Mouse (Mus musculus) limb, embryonic 14.5 days (tissue): ENCODE data around the gene Ndn. TPM values are rescaled to one million over a fixed set of nuclear protein-coding genes. Genes with fewer than 3 reads are reported as not detected.

Source experiments
- ATAC-seq: fragments of 200-750 bp; cut with Nextera tagmentation; 2 replicates; pipeline ENCODE4 v1.8.0; 2017; ENCODE audit warnings: low read depth, moderate number of reproducible peaks, moderate TSS enrichment; ENCODE audit not compliant: low FRiP score
- DNase-seq: peaks from one replicate; pipeline ENCODE4 v3.0.0-alpha.2; 2015; ENCODE audit warnings: low spot score
- H3K27ac ChIP-seq: fragments of 300-500 bp; sonication (generic); replicated peaks from 2 replicates; pipeline ENCODE4 v1.5.1; 2014; ENCODE audit warnings: low read depth, mild to moderate bottlenecking, low read length, moderate library complexity, mixed read lengths
- H3K27me3 ChIP-seq: fragments of 300-500 bp; sonication (generic); 2 replicates; pipeline ENCODE4 v1.6.1; 2014; ENCODE audit warnings: low read length, mixed read lengths; ENCODE audit not compliant: control insufficient read depth, insufficient read depth
- H3K36me3 ChIP-seq: fragments of 300-500 bp; sonication (generic); 2 replicates; pipeline ENCODE4 v1.6.1; 2014; ENCODE audit warnings: mild to moderate bottlenecking, low read length, moderate library complexity, mixed read lengths; ENCODE audit not compliant: control insufficient read depth, insufficient read depth
- H3K4me1 ChIP-seq: fragments of 300-500 bp; sonication (generic); 2 replicates; pipeline ENCODE4 v1.6.1; 2014; ENCODE audit warnings: antibody characterized with exemption, low read length, mixed read lengths; ENCODE audit not compliant: control insufficient read depth, insufficient read depth
- H3K4me2 ChIP-seq: fragments of 300-500 bp; sonication (generic); replicated peaks from 2 replicates; pipeline ENCODE4 v1.6.1; 2014; ENCODE audit warnings: low read depth, mild to moderate bottlenecking, low read length, moderate library complexity; ENCODE audit not compliant: severe bottlenecking
- H3K4me3 ChIP-seq: fragments of 300-500 bp; sonication (generic); replicated peaks from 2 replicates; pipeline ENCODE4 v1.5.1; 2014; ENCODE audit warnings: low read length
- H3K9ac ChIP-seq: fragments of 300-500 bp; sonication (generic); 2 replicates; pipeline ENCODE4 v1.6.1; 2014; ENCODE audit warnings: mild to moderate bottlenecking, low read depth, low read length, moderate library complexity; ENCODE audit not compliant: severe bottlenecking
- H3K9me3 ChIP-seq: fragments of 300-500 bp; sonication (generic); 2 replicates; pipeline ENCODE4 v1.6.1; 2016; ENCODE audit warnings: low read length; ENCODE audit not compliant: control insufficient read depth
- POLR2A ChIP-seq: fragments of 200-500 bp; IDR thresholded peaks from 2 replicates; pipeline ENCODE4 v1.8.0; 2012; ENCODE audit warnings: inconsistent platforms, mild to moderate bottlenecking, moderate library complexity, borderline replicate concordance; ENCODE audit not compliant: insufficient read depth, insufficient read length; ENCODE audit errors: extremely low read depth
- WGBS: fragments of 180-500 bp; shearing (Covaris S2); extraction: QIAGEN DNeasy Blood & Tissue Kit; methylation state at CpG from one replicate; pipeline ENCODE4 v1.1.7; 2014; 5-methylcytosine and 5-hydroxymethylcytosine counted together
- polyA plus RNA-seq, 2 experiments: library from polyadenylated mRNA; depleted of rRNA in 1 of 2; stranded (reverse) in 1 of 2; unstranded in 1 of 2; fragments of >200 nt; fragmentation: Nextera tagmentation in 1 of 2; extraction: Ambion mirVana in 1 of 2; gene quantifications; 2 replicates each; pipeline versions ENCODE4 v1.2.1 to v1.2.3; 2012 to 2014

The Ndn gene
- polyA plus RNA-seq, 2 experiments = 109 to 139 TPM

GRCm38 (mm10) chr7:62392202-62392601 lies 45.8 kb downstream of the Ndn start:
- H3K4me1 ChIP-seq = no peaks in the 10 kb centered on the region
- H3K27ac ChIP-seq = no peak overlapping the region
- H3K9ac ChIP-seq = no peak overlapping the region
- no peaks in the 10 kb centered on the region for H3K27me3 ChIP-seq
- WGBS = 55% methylated on average over 1 of the region's 1 CpGs
- no peak for ATAC-seq
- DNase-seq = no peak
- no peaks in the 10 kb centered on the region for H3K36me3 ChIP-seq
- H3K4me3 ChIP-seq = no peak overlapping the region
- H3K9me3 ChIP-seq = no peaks in the 10 kb centered on the region
- H3K4me2 ChIP-seq = no peak overlapping the region
- TF ChIP-seq POLR2A = no peak

Other genes with a start within 250 kb of the Ndn start
- gene Magel2, start 30.4 kb downstream of the Ndn start, polyA plus RNA-seq (2012; rRNA removed) = 35.7 and 49.9 TPM in 2 replicates
- gene Magel2, start 30.4 kb downstream of the Ndn start, polyA plus RNA-seq (2014; fragmentation: Nextera tagmentation; extraction: Ambion mirVana) = 5.5 and 7.2 TPM in 2 replicates
- 7.4 and 7.7 TPM in 2 replicates for gene Mkrn3, start 73.6 kb downstream of the Ndn start, polyA plus RNA-seq (2012; rRNA removed)
- gene Mkrn3, start 73.6 kb downstream of the Ndn start, polyA plus RNA-seq (2014; fragmentation: Nextera tagmentation; extraction: Ambion mirVana) = 6.5 and 6.8 TPM in 2 replicates
- 12.3 and 15.7 TPM in 2 replicates for gene Peg12, start 117.9 kb downstream of the Ndn start, polyA plus RNA-seq (2012; rRNA removed)
- 27.4 and 29.7 TPM in 2 replicates for gene Peg12, start 117.9 kb downstream of the Ndn start, polyA plus RNA-seq (2014; fragmentation: Nextera tagmentation; extraction: Ambion mirVana)